Mouse (Mus musculus) neural tube, embryonic 12.5 days (tissue): ENCODE measurements around the gene Suclg2. TPM values are rescaled to one million over a fixed set of nuclear protein-coding genes. Genes with fewer than 3 reads are reported as not detected.
"Not testable (repeated sequence)": the region's sequence is repeated elsewhere in the genome, so short reads cannot be mapped to it uniquely, and the experiment has no call there.

Source experiments
- ATAC-seq: fragments of 200-750 bp; cut with Nextera tagmentation; 2 replicates; pipeline ENCODE4 v1.8.0; 2017; ENCODE audit warnings: low read depth, mild to moderate bottlenecking, moderate TSS enrichment, moderate library complexity; ENCODE audit not compliant: low FRiP score
- H3K27ac ChIP-seq: fragments of 300-500 bp; sonication (generic); 2 replicates; pipeline ENCODE4 v1.5.1; 2016
- H3K27me3 ChIP-seq: fragments of 300-500 bp; sonication (generic); replicated peaks from 2 replicates; pipeline ENCODE4 v1.6.1; 2016; ENCODE audit warnings: mild to moderate bottlenecking
- H3K36me3 ChIP-seq: fragments of 300-500 bp; sonication (generic); 2 replicates; pipeline ENCODE4 v1.6.1; 2016; ENCODE audit warnings: mild to moderate bottlenecking
- H3K4me1 ChIP-seq: fragments of 300-500 bp; sonication (generic); 2 replicates; pipeline ENCODE4 v1.6.1; 2016
- H3K4me2 ChIP-seq: fragments of 300-500 bp; sonication (generic); replicated peaks from 2 replicates; pipeline ENCODE4 v1.6.1; 2016; ENCODE audit warnings: mild to moderate bottlenecking
- H3K4me3 ChIP-seq: fragments of 300-500 bp; sonication (generic); 2 replicates; pipeline ENCODE4 v1.5.1; 2016
- H3K9ac ChIP-seq: fragments of 300-500 bp; sonication (generic); 2 replicates; pipeline ENCODE4 v1.6.1; 2016; ENCODE audit warnings: mild to moderate bottlenecking
- H3K9me3 ChIP-seq: fragments of 300-500 bp; sonication (generic); 2 replicates; pipeline ENCODE4 v1.6.1; 2016; ENCODE audit warnings: mild to moderate bottlenecking
- WGBS: fragments of 180-500 bp; shearing (Covaris S2); methylation state at CpG from one replicate; pipeline ENCODE4 v1.1.7; 2016; 5-methylcytosine and 5-hydroxymethylcytosine counted together
- polyA plus RNA-seq: library from polyadenylated mRNA; unstranded; fragments of >200 nt; fragmentation: Nextera tagmentation; extraction: Ambion mirVana; gene quantifications from 2 replicates; pipeline ENCODE4 v1.2.1, GENCODE M21; 2016

Gene Suclg2
- polyA plus RNA-seq, 1 experiment from 2014 or later, result 23.7 TPM

DNA sequence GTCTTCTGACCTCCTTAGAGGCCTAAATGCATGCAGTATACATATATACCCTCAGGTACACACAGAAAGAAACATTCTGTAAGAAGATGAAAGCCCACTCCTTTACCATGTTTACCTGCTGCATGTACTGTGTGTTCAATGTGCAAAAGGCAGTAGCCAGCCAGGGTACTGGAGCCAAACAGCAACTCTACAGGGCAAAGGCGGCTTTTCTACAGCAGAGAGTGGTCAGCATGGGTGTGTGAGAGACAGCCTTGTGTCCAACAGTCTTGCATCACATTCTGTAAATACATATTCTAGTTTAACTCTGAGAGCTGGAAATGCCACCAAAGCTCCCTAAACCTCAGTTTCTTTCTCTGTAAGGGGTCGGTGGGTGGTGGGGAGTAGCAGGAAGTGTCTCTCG, 110.5 kb downstream of the Suclg2 start:
- H3K36me3 ChIP-seq, result no peaks in the 10 kb centered on the region
- H3K27ac ChIP-seq, result no peak overlapping the region
- 93% methylated on average over 3 of the region's 3 CpGs for WGBS
- ATAC-seq, result no peak
- no peak overlapping the region for H3K4me3 ChIP-seq
- no peak overlapping the region for H3K9ac ChIP-seq
- H3K9me3 ChIP-seq, result no peaks in the 10 kb centered on the region
- H3K4me2 ChIP-seq, result no peak overlapping the region
- no peaks in the 10 kb centered on the region for H3K27me3 ChIP-seq
- no peaks in the 10 kb centered on the region for H3K4me1 ChIP-seq

DNA sequence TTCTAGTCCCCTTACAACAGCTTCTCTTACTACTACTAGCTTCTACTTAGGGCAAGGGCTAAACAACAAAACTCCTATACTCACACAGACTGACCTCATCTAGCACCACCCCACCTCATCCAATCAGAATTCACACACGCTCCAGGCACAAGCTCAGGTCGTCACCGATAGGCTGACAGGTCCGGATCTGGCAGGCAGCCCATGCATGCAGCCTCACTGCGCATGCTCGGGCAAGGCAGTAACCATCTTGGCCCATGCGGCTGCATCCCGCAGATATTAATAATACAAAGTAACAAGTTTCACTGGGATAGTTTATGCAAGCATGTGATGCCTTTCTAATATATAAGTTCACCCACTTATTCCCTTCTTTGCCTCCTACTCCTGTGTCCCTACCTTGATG, 117.9 kb downstream of the Suclg2 start:
- H3K27ac ChIP-seq, H3K4me2 ChIP-seq, H3K9ac ChIP-seq, H3K4me1 ChIP-seq, H3K36me3 ChIP-seq, H3K27me3 ChIP-seq, H3K9me3 ChIP-seq, ATAC-seq, H3K4me3 ChIP-seq: not testable (repeated sequence)
- 93% methylated on average over 8 of the region's 8 CpGs for WGBS

DNA sequence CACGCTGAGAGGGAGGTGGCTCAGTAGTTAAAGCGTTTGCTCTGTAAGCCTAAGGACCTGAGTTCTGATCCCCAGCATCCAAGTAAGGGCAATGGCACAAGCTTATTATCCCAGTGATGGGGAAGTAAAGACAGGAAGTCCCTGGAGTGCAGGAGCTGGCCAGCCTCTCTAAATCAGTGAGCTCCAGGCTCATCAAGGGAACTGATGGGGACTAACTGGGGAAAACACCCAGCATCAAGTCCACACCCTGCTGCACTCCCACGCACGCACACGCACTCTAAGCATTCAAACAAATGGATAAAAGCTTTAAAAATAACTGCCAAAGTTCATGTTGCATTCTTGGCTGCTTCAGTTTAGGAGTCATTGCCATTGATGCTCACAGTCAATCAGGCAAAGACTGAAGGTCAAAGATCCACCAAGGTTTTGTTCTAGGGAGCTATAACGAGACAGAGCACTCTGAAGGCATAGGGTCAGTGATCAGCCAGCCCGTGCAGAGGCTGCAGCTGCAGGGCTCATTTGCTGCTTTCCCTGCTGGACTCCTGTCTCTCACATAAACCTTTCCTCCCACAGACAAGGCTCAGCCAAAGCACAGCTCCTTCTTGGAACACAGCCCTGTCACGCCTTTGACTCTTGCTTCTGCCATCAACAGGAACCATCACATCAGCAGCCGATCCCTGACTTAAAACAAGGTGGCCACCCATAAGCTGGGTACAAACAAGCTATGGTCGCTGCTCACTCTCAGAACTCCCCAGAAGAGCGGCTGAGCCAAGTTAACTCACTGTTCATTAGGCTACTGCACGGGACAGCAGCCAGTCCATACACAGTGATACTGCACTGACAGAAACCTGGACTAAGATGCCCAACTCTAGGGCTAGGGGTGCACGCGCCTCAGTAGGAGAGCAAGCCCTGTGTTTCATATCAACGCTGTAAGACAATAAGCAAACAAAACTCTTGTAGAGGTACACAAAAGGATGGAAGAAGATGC, 121.5 kb downstream of the Suclg2 start:
- H3K4me2 ChIP-seq, result no peak overlapping the region
- H3K27me3 ChIP-seq, result no peaks in the 10 kb centered on the region
- H3K9ac ChIP-seq, result no peak overlapping the region
- ATAC-seq, result no peak
- no peaks in the 10 kb centered on the region for H3K9me3 ChIP-seq
- no peak overlapping the region for H3K4me3 ChIP-seq
- H3K36me3 ChIP-seq, result no peaks in the 10 kb centered on the region
- 75% methylated on average over 15 of the region's 15 CpGs for WGBS
- no peak overlapping the region for H3K27ac ChIP-seq
- no peaks in the 10 kb centered on the region; the same call in 1 of the 2 replicates for H3K4me1 ChIP-seq

DNA sequence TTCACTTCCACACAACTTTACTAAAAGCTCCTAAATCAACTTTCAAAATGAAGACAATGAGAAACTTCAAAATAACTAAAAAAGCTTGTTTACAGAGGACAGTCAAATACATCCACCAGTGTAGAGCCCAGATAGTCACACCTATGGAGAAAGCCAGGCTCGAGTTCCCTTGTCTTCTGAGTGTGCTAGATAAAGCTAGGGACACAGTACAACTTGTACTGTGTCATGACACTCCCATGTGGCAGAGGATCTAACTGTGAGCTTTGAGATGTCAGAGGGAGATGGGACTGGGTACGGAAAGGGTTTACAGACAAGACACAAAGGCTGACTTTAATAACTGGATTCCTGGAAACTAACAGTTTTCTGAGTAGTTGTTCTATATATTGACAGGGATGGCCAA, 122.7 kb downstream of the Suclg2 start:
- Histone ChIP-seq H3K9me3 (no peaks in the 10 kb centered on the region), H3K4me1 (no peaks in the 10 kb centered on the region; the same call in 1 of the 2 replicates), H3K4me3 (no peak overlapping the region), H3K4me2 (no peak overlapping the region), H3K36me3 (no peaks in the 10 kb centered on the region), H3K27me3 (no peaks in the 10 kb centered on the region), H3K9ac (no peak overlapping the region), H3K27ac (no peak overlapping the region)
- no peak for ATAC-seq
- 74% methylated on average over 2 of the region's 2 CpGs for WGBS

DNA sequence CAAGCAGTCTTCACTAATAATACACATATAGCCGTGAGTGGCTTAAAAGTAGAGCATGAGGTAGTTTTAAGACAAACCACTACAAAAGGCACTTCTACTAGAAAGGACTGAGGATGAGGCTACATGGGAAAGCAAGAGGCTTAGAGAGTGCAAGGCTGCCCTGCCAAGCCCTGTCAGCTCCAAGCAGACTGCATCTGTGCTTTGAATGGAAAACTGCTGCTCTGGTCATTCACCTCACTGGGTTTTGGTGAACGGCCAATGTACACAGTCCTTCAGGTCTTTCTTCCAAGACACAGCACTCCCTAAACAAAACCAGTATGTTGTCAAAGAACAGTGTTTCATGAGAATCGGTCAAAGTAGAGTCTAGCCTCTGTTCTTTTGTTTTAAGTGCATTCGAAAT, 124.4 kb downstream of the Suclg2 start:
- no peak overlapping the region for H3K4me2 ChIP-seq
- no peak overlapping the region for H3K4me3 ChIP-seq
- H3K9me3 ChIP-seq, result no peaks in the 10 kb centered on the region
- no peaks in the 10 kb centered on the region for H3K36me3 ChIP-seq
- no peak overlapping the region for H3K27ac ChIP-seq
- 88% methylated on average over 4 of the region's 4 CpGs for WGBS
- no peak for ATAC-seq
- peaks cover 6% of the 10 kb centered on the region; the same call in 1 of the 2 replicates for H3K4me1 ChIP-seq
- H3K9ac ChIP-seq, result no peak overlapping the region
- H3K27me3 ChIP-seq, result no peaks in the 10 kb centered on the region

DNA sequence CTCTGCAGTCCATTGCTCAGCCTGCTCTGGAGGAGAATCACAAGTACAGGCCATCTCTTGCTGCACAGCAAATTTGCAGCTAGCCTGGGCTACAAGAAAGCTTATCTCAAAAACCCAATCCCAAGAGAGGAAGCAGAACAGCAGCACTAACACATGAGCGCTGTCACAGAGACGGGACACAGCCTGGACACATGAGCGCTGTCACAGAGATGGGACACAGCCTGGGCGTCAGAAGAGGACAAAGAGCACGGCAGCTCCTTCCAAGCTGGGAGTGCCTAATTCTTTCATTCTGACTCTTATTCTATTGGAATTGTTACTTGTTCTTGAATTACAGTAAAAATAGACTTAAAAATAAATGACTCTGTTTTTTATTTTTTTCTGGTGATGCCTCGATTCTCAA, 126.2 kb downstream of the Suclg2 start:
- no peak overlapping the region for H3K27ac ChIP-seq
- H3K4me3 ChIP-seq, result no peak overlapping the region
- no peaks in the 10 kb centered on the region for H3K27me3 ChIP-seq
- H3K4me2 ChIP-seq, result no peak overlapping the region
- H3K9ac ChIP-seq, result no peak overlapping the region
- H3K36me3 ChIP-seq, result no peaks in the 10 kb centered on the region
- peaks cover 6% of the 10 kb centered on the region; the same call in 1 of the 2 replicates for H3K4me1 ChIP-seq
- WGBS, result 94% methylated on average over 6 of the region's 6 CpGs
- ATAC-seq, result no peak
- H3K9me3 ChIP-seq, result no peaks in the 10 kb centered on the region

DNA sequence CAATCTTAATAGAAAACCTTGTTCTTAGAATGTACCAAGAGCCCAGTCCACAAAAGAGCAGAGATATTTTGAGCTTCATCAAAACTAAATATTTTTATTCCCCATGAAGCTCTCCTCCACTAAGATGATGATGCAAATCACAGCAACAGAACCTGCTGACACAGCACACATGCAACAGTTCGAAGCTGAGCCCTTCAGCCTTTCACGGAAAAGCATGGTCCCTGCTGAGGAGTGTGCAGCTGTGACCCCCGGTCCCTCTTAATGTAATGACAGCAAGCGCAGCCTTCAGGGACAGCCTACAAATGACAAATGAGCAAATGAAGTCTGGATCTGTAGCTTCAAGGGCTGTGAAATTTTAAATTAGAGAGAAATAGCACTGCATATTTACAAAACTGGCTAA, 128.1 kb downstream of the Suclg2 start:
- Histone ChIP-seq H3K4me2 (no peak overlapping the region), H3K9me3 (no peaks in the 10 kb centered on the region), H3K36me3 (no peaks in the 10 kb centered on the region), H3K27me3 (no peaks in the 10 kb centered on the region), H3K27ac (no peak overlapping the region), H3K4me3 (no peak overlapping the region), H3K4me1 (0 out of 2 replicates have a peak, but pooled peaks cover 6% of the 10 kb centered on the region), H3K9ac (no peak overlapping the region)
- WGBS, result 9% methylated on average over 4 of the region's 4 CpGs
- ATAC-seq, result 0 out of 2 replicates have a peak, but pooled peaks have one; percentile 50

DNA sequence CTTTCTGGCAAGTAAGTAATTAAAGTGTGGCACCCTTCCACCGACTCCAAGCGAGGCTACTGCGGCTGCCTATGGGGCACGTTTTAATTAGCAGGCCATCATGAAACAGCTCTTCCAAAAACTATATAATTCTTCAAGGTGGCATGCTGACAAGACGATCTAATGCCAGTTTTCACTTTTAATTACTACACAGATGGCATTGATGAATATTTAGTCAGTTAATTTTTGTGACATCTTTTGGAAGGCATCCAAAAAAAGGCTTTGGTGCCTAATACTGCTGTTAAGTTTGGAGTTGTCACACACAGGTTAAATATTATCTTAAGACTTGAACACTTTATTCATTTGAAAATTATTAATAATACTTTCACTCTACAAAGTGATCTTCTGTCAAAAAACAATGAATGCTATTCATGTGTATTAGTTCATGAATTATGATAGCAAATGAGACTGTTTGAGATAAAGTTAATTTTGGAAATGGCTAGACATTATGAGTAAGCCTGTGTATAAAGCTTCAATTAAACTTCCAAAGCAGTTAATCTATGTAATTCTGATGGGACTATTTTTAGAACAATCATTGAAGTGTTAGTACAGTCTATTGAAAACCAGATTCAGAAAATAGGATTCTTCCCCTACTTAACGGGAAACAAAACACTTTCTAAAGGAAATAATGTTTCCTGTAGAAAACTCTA, 131.3 kb downstream of the Suclg2 start:
- 82% methylated on average over 6 of the region's 6 CpGs for WGBS
- H3K4me2 ChIP-seq, result no peak overlapping the region
- no peaks in the 10 kb centered on the region for H3K27me3 ChIP-seq
- ATAC-seq, result no peak
- no peak overlapping the region for H3K27ac ChIP-seq
- no peak overlapping the region for H3K4me3 ChIP-seq
- H3K36me3 ChIP-seq, result no peaks in the 10 kb centered on the region
- H3K9ac ChIP-seq, result no peak overlapping the region
- H3K4me1 ChIP-seq, result 0 out of 2 replicates have a peak, but pooled peaks cover 6% of the 10 kb centered on the region
- 0 out of 2 replicates have a peak, but pooled peaks cover 2% of the 10 kb centered on the region for H3K9me3 ChIP-seq

DNA sequence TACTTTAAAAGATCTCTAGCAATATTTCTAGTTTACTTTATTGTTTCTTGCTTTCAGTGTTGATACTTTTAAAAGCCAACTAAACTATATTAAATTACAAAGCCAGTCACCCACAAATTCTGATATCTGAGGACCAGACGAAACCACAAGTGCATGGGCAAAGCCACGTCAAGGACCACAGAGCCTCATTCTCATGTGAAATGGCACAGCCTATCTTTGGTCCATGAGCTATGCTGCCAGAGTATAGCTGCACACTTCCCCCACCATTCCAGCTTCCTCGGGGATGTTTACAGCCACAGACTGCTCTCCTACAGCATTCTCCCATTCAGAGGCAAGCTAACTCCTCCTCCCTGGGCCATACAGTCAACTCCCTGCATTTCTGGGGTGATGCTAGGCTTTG, 136.7 kb downstream of the Suclg2 start:
- no peak overlapping the region for H3K27ac ChIP-seq
- ATAC-seq, result no peak
- no peak overlapping the region for H3K4me2 ChIP-seq
- H3K36me3 ChIP-seq, result no peaks in the 10 kb centered on the region
- H3K4me3 ChIP-seq, result no peak overlapping the region
- 0 out of 2 replicates have a peak, but pooled peaks cover 2% of the 10 kb centered on the region for H3K9me3 ChIP-seq
- no peak overlapping the region for H3K9ac ChIP-seq
- no peaks in the 10 kb centered on the region for H3K4me1 ChIP-seq
- 71% methylated on average over 3 of the region's 3 CpGs for WGBS
- H3K27me3 ChIP-seq, result no peaks in the 10 kb centered on the region

DNA sequence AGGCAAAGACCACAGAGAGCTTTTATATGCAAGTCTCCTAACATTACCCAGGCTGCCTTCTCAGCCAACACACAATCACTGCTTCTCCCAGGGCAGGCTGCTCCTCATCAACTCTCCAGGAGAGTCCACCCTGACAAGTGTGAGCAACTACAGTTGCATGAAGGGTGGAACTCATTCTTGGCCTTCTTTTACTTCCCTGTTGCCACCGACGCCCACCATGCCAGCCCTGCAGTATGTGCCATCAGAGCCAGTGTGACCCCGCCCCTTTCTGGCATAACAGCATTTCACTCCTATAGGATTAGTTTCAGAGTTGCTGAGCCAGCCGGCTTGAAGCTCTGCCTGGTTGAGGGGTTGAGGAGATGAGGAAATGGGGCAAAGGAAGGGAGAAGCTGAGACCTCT, 138.8 kb downstream of the Suclg2 start:
- H3K27ac ChIP-seq, result no peak overlapping the region
- H3K9ac ChIP-seq, result no peak overlapping the region
- WGBS, result 86% methylated on average over 4 of the region's 4 CpGs
- ATAC-seq, result no peak
- H3K27me3 ChIP-seq, result no peaks in the 10 kb centered on the region
- no peak overlapping the region for H3K4me2 ChIP-seq
- 0 out of 2 replicates have a peak, but pooled peaks cover 2% of the 10 kb centered on the region for H3K9me3 ChIP-seq
- H3K36me3 ChIP-seq, result no peaks in the 10 kb centered on the region
- H3K4me3 ChIP-seq, result no peak overlapping the region
- H3K4me1 ChIP-seq, result peaks cover 3% of the 10 kb centered on the region; the same call in 1 of the 2 replicates

DNA sequence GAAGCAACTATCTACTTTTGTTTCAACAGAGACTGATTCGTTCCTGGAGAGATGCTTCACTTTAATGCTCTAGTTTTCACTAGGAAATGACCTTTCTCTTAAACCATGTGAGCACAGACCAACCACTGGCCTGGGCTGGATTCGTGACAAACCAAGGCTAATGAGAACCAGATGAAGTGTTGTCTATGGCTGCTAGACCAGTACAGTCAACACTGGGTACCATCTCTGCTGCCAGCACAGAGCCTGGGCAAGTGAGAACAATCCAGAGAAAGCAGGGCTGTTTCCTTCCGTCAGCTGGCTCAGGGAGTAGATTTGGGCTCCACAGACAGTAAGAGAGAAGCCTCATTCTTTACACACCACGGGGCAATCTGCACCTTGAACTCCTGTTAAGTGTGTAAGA, 143.1 kb downstream of the Suclg2 start:
- Histone ChIP-seq H3K4me3 (no peak overlapping the region), H3K4me1 (peaks cover 6% of the 10 kb centered on the region; the same call in 1 of the 2 replicates), H3K36me3 (no peaks in the 10 kb centered on the region), H3K27me3 (no peaks in the 10 kb centered on the region), H3K9me3 (no peaks in the 10 kb centered on the region), H3K9ac (no peak overlapping the region), H3K27ac (no peak overlapping the region), H3K4me2 (no peak overlapping the region)
- 22% methylated on average over 4 of the region's 4 CpGs for WGBS
- no peak for ATAC-seq

DNA sequence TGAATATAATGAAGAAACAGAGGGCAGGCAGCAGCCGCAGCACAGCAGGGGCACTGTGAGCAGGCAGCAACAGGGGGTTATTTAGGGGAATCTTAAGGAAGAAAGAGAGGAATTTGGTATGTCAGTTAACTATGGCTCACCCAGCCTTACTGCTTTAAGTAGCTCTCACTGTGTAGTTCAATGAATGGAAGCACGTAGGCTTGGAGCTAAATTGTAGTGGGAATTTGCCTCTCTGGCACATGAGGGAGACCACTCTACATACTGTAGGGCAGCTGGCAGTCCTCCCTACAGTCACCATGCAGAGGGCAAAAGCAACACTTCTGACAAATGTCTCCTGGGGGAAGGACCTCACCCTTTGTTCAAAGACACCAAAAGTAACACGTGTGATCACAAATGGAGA, 143.7 kb downstream of the Suclg2 start:
- Histone ChIP-seq H3K9me3 (no peaks in the 10 kb centered on the region), H3K4me2 (no peak overlapping the region), H3K4me1 (peaks cover 6% of the 10 kb centered on the region; the same call in 1 of the 2 replicates), H3K36me3 (no peaks in the 10 kb centered on the region), H3K27ac (no peak overlapping the region), H3K27me3 (no peaks in the 10 kb centered on the region), H3K9ac (no peak overlapping the region), H3K4me3 (no peak overlapping the region)
- 9% methylated on average over 3 of the region's 3 CpGs for WGBS
- ATAC-seq, result peak; percentile 86
